Mouse (Mus musculus): ENCODE data around the gene Ssrp1.

DNA sequence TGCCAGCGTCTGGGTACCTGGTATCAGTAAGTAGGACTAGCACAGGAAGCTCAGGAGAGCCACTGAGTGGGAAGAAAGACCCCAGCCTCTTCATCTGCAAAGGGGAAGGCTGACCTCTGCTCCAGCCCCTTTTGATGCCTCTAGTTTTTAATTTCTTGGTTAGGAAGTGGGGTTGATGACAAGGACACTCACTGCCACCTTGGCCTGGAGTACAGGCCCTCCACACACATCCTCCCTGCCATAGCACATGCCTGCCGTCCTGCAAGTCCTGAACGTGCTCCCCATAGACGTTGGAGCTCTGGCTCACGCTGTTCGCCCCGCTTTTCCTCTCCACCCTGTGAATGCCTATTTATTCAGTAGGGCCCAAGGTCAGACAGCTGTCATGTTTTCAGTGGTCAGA, 30.4 kb upstream of the Ssrp1 start:
- TF ChIP-seq CTCF (conservative IDR thresholded peaks at IDR 0.05; ENCODE audit: low read length) = no peak
- no peak for TF ChIP-seq NANOG (IDR thresholded peaks at IDR 0.05; ENCODE audit: borderline replicate concordance, low read length)
- no peak for TF ChIP-seq POU5F1 (IDR thresholded peaks at IDR 0.05; ENCODE audit: borderline replicate concordance, low read length)
